Comparison of ENCODE assay signal across 8 mouse cellular contexts in the genomic region with DNA sequence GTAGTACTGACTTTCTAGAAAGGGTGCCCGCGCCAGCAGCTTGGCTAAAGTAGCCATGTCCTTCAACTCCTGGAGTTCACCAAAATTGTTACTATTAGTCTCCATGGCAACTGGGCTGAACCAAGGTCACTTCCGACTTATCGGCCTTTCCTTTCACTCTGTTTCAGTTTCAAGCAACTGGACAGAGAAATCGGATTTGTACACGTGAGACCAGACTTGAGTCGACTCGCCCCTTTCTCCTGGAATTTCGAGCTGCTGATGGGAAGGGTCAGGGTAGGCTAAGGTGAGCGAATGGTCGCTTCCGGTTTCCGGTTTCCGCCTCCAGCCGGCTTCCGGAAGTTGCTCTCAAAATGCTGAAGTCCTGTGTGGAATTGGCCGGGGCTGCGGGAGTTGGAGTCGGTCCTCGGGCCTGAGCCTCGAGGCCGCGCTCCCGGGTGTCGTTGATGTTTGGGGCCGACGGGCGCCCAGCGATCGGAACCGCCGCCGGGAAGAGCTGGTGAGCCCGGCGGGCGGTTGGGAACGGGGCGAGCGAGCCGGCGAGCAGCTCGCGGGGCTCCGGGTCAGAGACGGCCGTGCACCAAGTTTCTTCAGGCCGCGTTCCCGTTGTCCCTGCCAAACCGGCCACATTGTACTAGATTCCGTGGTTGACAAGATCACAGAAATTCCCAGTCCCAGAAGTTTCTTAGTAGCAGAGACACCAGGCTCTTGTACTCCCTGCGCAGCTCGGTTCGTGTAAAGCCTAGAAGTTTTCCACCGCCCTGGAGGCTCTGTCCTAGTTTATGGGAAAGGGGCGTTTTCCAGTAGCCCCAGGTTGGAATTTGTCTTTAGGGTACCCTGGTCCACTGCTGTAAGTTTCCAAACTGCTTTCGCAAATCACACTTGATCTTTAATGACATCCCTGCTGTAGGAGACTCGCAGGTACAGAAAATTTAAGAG. TPM values are rescaled to one million over a fixed set of nuclear protein-coding genes. Genes with fewer than 3 reads are reported as not detected.
A peak's percentile ranks its signal among the peaks of the same experiment; 100 is the strongest.
DNase-seq lines count a peak whose midpoint lies in the region; ATAC-seq and TF ChIP-seq lines count a peak whose summit lies in the region.

A gene (minus strand): TSS at position 285 of the 936 bp plus-strand sequence.
A gene (plus strand): TSS at position 328 of the 936 bp plus-strand sequence.

- TF ChIP-seq EP300 in liver, embryonic 14.5 days (IDR thresholded peaks at IDR 0.05; ENCODE audit: low read depth), result 0 out of 2 replicates have a peak, but pooled peaks have one; percentile 14
- peak; percentile 36 for TF ChIP-seq EP300 in stomach, postnatal 0 days (optimal IDR thresholded peaks at IDR 0.05)

- H3K27me3 ChIP-seq in heart, embryonic 14.5 days (ENCODE audit: control insufficient read depth, insufficient read depth, low read length), result no peaks in the 10 kb centered on the region
- no peaks in the 10 kb centered on the region for H3K27me3 ChIP-seq in liver, embryonic 14.5 days (ENCODE audit: control insufficient read depth, insufficient read depth, low read length)
- no peaks in the 10 kb centered on the region for H3K27me3 ChIP-seq in neural tube, embryonic 11.5 days (ENCODE audit: control insufficient read depth, insufficient read depth, low read length)
- no peaks in the 10 kb centered on the region for H3K27me3 ChIP-seq in stomach, postnatal 0 days (ENCODE audit: control insufficient read depth, insufficient read depth, low read length)

- H3K4me1 ChIP-seq in brown adipose tissue, adult 24 weeks (ENCODE audit: control insufficient read depth, insufficient read depth, insufficient read length, low read length), result peaks cover 3% of the 10 kb centered on the region
- peaks cover 0 to 7% of the 10 kb centered on the region in 2 experiments; a peak in 2 of 4 replicates for H3K4me1 ChIP-seq in heart, embryonic 14.5 days (ENCODE audit: control insufficient read depth in 2 of 2, insufficient read depth in 2 of 2, low read length in 2 of 2)
- H3K4me1 ChIP-seq in liver, embryonic 14.5 days (replicated peaks; ENCODE audit: control insufficient read depth in 2 of 2, insufficient read depth in 2 of 2, low read length in 1 of 2), result no peaks in the 10 kb centered on the region; a peak in 1 of 4 replicates
- 0 out of 2 replicates have a peak, but pooled peaks cover 3% of the 10 kb centered on the region for H3K4me1 ChIP-seq in neural tube, embryonic 11.5 days (ENCODE audit: control insufficient read depth, insufficient read depth, low read length)
- no peaks in the 10 kb centered on the region for H3K4me1 ChIP-seq in stomach, postnatal 0 days (replicated peaks; ENCODE audit: control insufficient read depth, insufficient read depth)

- peak within 1 kb of the TSS; percentile 88 for H3K4me2 ChIP-seq in heart, embryonic 14.5 days (ENCODE audit: low read length)
- peak within 1 kb of the TSS; percentile 85 for H3K4me2 ChIP-seq in liver, embryonic 14.5 days (ENCODE audit: low read depth)
- H3K4me2 ChIP-seq in neural tube, embryonic 11.5 days (ENCODE audit: low read depth), result peak within 1 kb of the TSS; percentile 52
- H3K4me2 ChIP-seq in stomach, postnatal 0 days (replicated peaks; ENCODE audit: low read depth), result peak within 1 kb of the TSS; percentile 85

- under 1% methylated on average over 58 of the region's 58 CpGs for WGBS in heart, embryonic 14.5 days
- WGBS in liver, embryonic 14.5 days (ENCODE audit: insufficient replicate concordance), result under 1% methylated on average over 58 of the region's 58 CpGs
- 1% methylated on average over 51 of the region's 58 CpGs for WGBS in neural tube, embryonic 11.5 days
- WGBS in stomach, postnatal 0 days, result 1% methylated on average over 58 of the region's 58 CpGs

- ATAC-seq in CD4-positive, CD25-positive, alpha-beta regulatory T cell, adult 4 months, result peak; percentile 89
- peak; percentile 61 for ATAC-seq in heart, embryonic 14.5 days (ENCODE audit: insufficient number of reproducible peaks, insufficient read depth, low FRiP score, low read depth)
- peak; percentile 87 for ATAC-seq in liver, embryonic 14.5 days (ENCODE audit: insufficient read depth)
- ATAC-seq in neural tube, embryonic 11.5 days (ENCODE audit: insufficient read depth, low FRiP score, low TSS enrichment), result peak; percentile 93
- peak; percentile 95 for ATAC-seq in stomach, postnatal 0 days (ENCODE audit: low FRiP score, low TSS enrichment)

- H3K36me3 ChIP-seq in heart, embryonic 14.5 days (ENCODE audit: control insufficient read depth, insufficient read depth, low read length), result no peaks in the 10 kb centered on the region
- no peaks in the 10 kb centered on the region for H3K36me3 ChIP-seq in liver, embryonic 14.5 days (replicated peaks; ENCODE audit: control insufficient read depth, insufficient read depth, low read depth)
- H3K36me3 ChIP-seq in neural tube, embryonic 11.5 days (ENCODE audit: control insufficient read depth, insufficient read depth, low read length), result no peaks in the 10 kb centered on the region
- no peaks in the 10 kb centered on the region for H3K36me3 ChIP-seq in stomach, postnatal 0 days (ENCODE audit: control insufficient read depth, insufficient read depth, low read length)

- no peak for TF ChIP-seq CTCF in liver, embryonic 14.5 days (IDR thresholded peaks at IDR 0.05; ENCODE audit: low read depth)
- TF ChIP-seq CTCF in stomach, postnatal 0 days (IDR thresholded peaks at IDR 0.05; ENCODE audit: low read depth), result no peak

- peak within 1 kb of the TSS; percentile 88 for H3K9ac ChIP-seq in heart, embryonic 14.5 days (ENCODE audit: low read length)
- peak within 1 kb of the TSS; percentile 85 for H3K9ac ChIP-seq in liver, embryonic 14.5 days (replicated peaks)
- H3K9ac ChIP-seq in neural tube, embryonic 11.5 days (ENCODE audit: low read length), result peak within 1 kb of the TSS; percentile 90
- peak within 1 kb of the TSS; percentile 88 for H3K9ac ChIP-seq in stomach, postnatal 0 days (ENCODE audit: low read length)

- peak within 1 kb of the TSS; percentile 76 for H3K4me3 ChIP-seq in brown adipose tissue, adult 24 weeks (ENCODE audit: insufficient read depth, low read depth, low read length)
- peak within 1 kb of the TSS; percentile 84 to 90 for H3K4me3 ChIP-seq in heart, embryonic 14.5 days (ENCODE audit: control insufficient read depth in 1 of 2, insufficient read depth in 1 of 2, low read depth in 1 of 2, low read length in 2 of 2)
- H3K4me3 ChIP-seq in liver, embryonic 14.5 days (ENCODE audit: insufficient read depth in 1 of 2, low read depth in 2 of 2, low read length in 2 of 2), result peak within 1 kb of the TSS; percentile 95 to 99
- H3K4me3 ChIP-seq in neural tube, embryonic 11.5 days (ENCODE audit: low read depth, low read length), result peak within 1 kb of the TSS; percentile 82
- peak within 1 kb of the TSS; percentile 79 for H3K4me3 ChIP-seq in stomach, postnatal 0 days (ENCODE audit: low read depth, low read length)

- peak; percentile 67 for DNase-seq in fibroblast of lung, adult 2 months (ENCODE audit: low read depth)
- DNase-seq in kidney, postnatal 14 days, result peak; percentile 90
- peak; percentile 52 to 66 (median 63) for DNase-seq in liver, embryonic 14.5 days (ENCODE audit: low read depth in 3 of 3, low spot score in 3 of 3)
- peak; percentile 86 for DNase-seq in neural tube, embryonic 11.5 days (ENCODE audit: low spot score)
- peak; percentile 87 for DNase-seq in stomach, postnatal 0 days (ENCODE audit: low spot score)

- H3K27ac ChIP-seq in brown adipose tissue, adult 24 weeks (replicated peaks; ENCODE audit: low read depth, low read length), result peak within 1 kb of the TSS; percentile 99
- peak within 1 kb of the TSS; percentile 80 to 82 for H3K27ac ChIP-seq in heart, embryonic 14.5 days (replicated peaks in 1 of 2; ENCODE audit: control insufficient read depth in 1 of 2, insufficient read depth in 1 of 2, low read depth in 2 of 2, low read length in 2 of 2)
- H3K27ac ChIP-seq in liver, embryonic 14.5 days, result peak within 1 kb of the TSS; percentile 16
- H3K27ac ChIP-seq in neural tube, embryonic 11.5 days (ENCODE audit: low read depth, low read length), result 0 out of 2 replicates have a peak within 1 kb of the TSS, but pooled peaks have one; percentile 54
- H3K27ac ChIP-seq in stomach, postnatal 0 days (replicated peaks), result peak within 1 kb of the TSS; percentile 88

- H3K9me3 ChIP-seq in heart, embryonic 14.5 days (ENCODE audit: control insufficient read depth, low read length), result no peaks in the 10 kb centered on the region
- no peaks in the 10 kb centered on the region for H3K9me3 ChIP-seq in liver, embryonic 14.5 days (ENCODE audit: control insufficient read depth, low read length)
- H3K9me3 ChIP-seq in neural tube, embryonic 11.5 days (ENCODE audit: control insufficient read depth, low read length), result no peaks in the 10 kb centered on the region
- H3K9me3 ChIP-seq in stomach, postnatal 0 days (ENCODE audit: control insufficient read depth, low read length), result no peaks in the 10 kb centered on the region

RNA-seq across cellular contexts. Expression of the first gene that starts in this region (rescaled TPM):
- not detected for polyA plus RNA-seq in CD4-positive, CD25-positive, alpha-beta regulatory T cell, adult 4 months (2017; shearing (Covaris generic))
- polyA plus RNA-seq in brown adipose tissue, adult 24 weeks (2012; ENCODE audit: insufficient read depth, insufficient read length, missing spikeins), result 7.0 and 12.8 TPM in 2 replicates
- polyA plus RNA-seq in heart, embryonic 14.5 days (2014; fragmentation: Nextera tagmentation; extraction: Ambion mirVana), result 0.27 and 0.86 TPM in 2 replicates
- polyA plus RNA-seq in liver, embryonic 14.5 days (2012; rRNA removed), result 0.06 and 0.12 TPM in 2 replicates
- 0.09 and 0.10 TPM in 2 replicates for polyA plus RNA-seq in liver, embryonic 14.5 days (2014; fragmentation: Nextera tagmentation; extraction: Ambion mirVana)
- polyA plus RNA-seq in neural tube, embryonic 11.5 days (2014; fragmentation: Nextera tagmentation; extraction: Ambion mirVana), result 0.47 and 1.7 TPM in 2 replicates
- polyA plus RNA-seq in stomach, postnatal 0 days (2015; fragmentation: Nextera tagmentation; extraction: Ambion mirVana), result 0.22 and 0.25 TPM in 2 replicates

RNA-seq across cellular contexts. Expression of the second gene that starts in this region (rescaled TPM):
- polyA plus RNA-seq in CD4-positive, CD25-positive, alpha-beta regulatory T cell, adult 4 months (2017; shearing (Covaris generic)), result 10 to 100 TPM; 22.7 to 23.3 TPM
- 5.9 and 8.3 TPM in 2 replicates for polyA plus RNA-seq in brown adipose tissue, adult 24 weeks (2012; ENCODE audit: insufficient read depth, insufficient read length, missing spikeins)
- 13.1 and 14.7 TPM in 2 replicates for polyA plus RNA-seq in heart, embryonic 14.5 days (2014; fragmentation: Nextera tagmentation; extraction: Ambion mirVana)
- 3.0 and 4.0 TPM in 2 replicates for polyA plus RNA-seq in liver, embryonic 14.5 days (2012; rRNA removed)
- polyA plus RNA-seq in liver, embryonic 14.5 days (2014; fragmentation: Nextera tagmentation; extraction: Ambion mirVana), result 3.3 and 3.8 TPM in 2 replicates
- 25.4 and 30.4 TPM in 2 replicates for polyA plus RNA-seq in neural tube, embryonic 11.5 days (2014; fragmentation: Nextera tagmentation; extraction: Ambion mirVana)
- polyA plus RNA-seq in stomach, postnatal 0 days (2015; fragmentation: Nextera tagmentation; extraction: Ambion mirVana), result 8.3 and 9.2 TPM in 2 replicates

Comparison
In these comparisons a context has a peak if more than half of its experiments do, and no peak if none do; other contexts are left out.
1. Peak in every context shown above with its lines: DNase-seq, ATAC-seq, H3K4me3 ChIP-seq and H3K27ac ChIP-seq.
2. H3K27ac ChIP-seq: peak in every context shown above with its lines; median percentile 99 in brown adipose tissue, adult 24 weeks; 88 in stomach, postnatal 0 days; 81 in heart, embryonic 14.5 days; 54 in neural tube, embryonic 11.5 days; 16 in liver, embryonic 14.5 days.